Mouse (Mus musculus) MEL-GATA-1-ER (cell line): ENCODE results near the gene Cep162.

Experiments used
- DNase-seq: peaks from one replicate; pipeline ENCODE4 v3.0.0-alpha.2; 2012; ENCODE audit warnings: low read depth; ENCODE audit errors: extremely low read depth

The Cep162 gene

DNA sequence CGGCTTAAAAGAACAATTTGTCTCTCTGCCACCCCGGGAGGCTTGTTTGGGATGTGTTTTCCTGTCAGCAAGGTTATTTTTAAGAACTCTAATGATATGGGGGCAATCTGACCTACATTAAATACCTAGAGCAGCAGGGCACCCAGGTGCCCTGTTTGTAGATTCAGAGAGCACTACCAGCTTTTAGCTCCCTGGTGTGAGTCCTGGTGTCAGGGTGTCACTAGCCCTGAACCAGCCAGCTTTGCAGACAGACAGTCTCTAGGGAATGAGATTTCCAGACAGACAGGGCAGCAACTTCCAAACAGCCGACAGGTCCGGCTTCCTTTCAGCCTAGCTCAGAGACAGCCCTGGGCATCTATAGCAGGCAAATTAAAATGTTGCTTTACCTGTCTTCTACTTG, 92.8 kb downstream of the Cep162 start:
- no peak for DNase-seq

DNA sequence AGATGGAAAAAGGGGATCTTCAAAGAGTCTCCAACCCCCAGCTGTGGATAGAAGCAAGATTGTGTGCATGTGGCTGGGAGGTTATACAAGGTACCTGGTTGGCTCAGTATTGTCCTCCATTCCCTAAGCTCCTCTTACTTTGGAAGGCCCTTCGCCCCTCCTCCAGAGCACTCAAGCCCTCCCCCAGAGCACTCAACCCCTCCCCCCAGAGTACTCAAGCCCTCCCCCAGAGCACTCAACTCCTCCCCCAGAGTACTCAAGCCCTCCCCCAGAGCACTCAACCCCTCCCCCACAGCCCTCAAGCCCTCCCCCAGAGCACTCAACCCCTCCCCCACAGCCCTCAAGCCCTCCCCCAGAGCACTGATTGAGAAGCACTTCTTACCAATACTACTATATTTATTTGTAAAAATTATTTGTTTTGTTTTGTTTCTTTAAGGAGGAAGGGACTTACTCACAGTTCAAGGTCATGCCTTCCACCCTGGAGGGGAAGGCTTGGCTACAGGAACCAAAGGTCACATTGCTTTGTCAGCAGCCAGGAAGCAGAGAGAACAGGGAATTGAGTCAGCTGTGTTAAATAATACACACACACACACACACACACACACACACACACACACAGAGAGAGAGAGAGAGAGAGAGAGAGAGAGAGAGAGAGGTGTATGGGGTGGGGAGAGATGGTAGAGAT, 102.6 kb downstream of the Cep162 start:
- DNase-seq = no peak

DNA sequence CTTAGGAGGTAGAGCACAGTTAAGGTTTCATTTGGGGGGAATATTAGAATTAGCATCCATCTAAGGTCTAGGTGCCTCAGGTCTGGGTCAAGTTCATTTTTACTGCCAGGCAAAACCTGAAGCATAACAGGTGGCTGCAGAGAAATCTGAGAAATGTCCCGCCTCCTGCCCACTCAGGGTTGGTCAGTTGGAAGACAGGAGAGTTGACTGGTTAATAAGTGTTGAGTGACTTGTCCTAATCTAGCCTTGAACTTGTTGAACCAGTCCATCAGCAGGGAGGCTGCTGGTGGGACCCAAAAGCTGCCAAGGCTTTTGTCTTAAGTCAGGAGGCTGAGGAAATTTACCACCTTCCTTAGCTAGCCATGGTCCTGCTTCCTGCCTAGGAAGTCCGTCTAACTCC, 107.4 kb downstream of the Cep162 start:
- DNase-seq = no peak

DNA sequence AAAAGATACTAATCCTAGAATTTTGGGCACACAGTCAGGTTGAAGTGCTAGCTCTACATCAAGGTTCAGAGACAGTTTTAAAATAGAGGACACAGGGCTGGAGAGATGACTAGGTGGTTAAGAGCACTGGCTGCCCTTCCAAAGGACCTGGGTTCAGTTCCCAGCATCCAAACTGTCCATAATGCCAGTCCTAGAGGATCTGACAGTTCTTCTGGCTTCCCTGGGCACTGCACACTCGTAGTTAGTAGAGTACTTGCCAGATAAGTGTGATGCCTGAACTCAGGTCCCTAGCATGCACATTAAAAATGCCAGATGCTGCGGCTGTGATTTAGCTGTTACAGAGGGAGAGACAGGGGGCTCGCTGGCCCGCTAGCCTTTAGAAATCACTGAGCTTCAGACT, 108.9 kb downstream of the Cep162 start:
- DNase-seq = no peak

DNA sequence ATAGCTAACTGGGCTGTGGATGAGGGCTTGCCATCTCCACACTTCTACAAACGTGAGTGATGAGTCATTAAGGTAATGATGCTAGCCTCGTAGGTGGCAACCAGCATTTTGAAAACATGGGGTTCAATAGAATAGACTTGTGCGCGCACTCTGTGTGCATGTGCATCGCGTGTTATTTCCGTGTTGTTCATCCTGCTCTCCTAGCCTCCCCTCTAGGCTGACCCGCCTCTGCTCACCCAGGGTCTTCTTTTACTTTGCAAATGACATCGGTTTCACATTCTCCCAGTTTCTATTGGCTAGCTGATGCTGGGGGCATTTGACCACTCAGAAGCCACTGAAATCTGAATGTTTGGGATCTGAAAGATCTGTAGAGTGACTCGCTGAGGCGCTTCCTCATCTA, 109.7 kb downstream of the Cep162 start:
- DNase-seq = no peak

DNA sequence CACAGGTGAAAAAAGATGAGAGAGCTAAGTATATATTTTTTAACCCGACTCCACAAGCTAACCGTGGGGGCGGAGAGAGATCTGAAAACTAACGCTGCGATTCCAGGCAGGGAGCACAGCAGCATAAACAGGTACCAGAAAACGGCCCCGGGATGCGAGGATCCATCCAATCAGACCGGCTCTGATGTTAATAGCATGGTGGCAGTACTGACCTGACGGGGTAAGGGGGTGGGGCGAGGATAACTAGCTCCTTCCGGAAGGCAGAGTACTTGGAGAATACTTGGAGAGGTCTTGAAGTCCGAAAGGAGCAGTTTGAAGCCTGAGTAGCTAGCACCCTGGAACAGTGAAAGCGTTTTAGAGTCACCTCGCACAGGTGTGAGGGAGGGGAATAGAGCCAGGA, 110.2 kb downstream of the Cep162 start:
- no peak for DNase-seq

DNA sequence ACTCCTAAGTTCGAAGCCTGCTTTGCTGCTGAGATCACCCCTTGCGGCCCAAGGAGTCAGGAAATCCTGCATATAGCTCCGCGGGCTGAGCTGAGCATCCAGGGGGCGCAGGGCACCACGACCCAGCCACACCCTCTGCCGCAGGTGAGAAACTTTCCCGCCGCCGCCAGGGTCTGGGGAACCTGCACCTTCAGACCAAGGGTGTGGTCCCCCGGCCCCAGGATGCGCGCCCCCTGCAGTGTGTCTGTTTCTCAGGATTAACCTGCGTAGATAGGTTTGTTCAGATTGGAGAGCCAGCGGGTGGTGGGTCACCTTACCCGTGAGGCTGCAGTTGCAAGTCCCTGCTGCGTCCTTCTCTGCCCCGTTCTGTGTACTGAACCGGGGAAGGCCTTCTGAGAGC, 110.8 kb downstream of the Cep162 start:
- DNase-seq = no peak

DNA sequence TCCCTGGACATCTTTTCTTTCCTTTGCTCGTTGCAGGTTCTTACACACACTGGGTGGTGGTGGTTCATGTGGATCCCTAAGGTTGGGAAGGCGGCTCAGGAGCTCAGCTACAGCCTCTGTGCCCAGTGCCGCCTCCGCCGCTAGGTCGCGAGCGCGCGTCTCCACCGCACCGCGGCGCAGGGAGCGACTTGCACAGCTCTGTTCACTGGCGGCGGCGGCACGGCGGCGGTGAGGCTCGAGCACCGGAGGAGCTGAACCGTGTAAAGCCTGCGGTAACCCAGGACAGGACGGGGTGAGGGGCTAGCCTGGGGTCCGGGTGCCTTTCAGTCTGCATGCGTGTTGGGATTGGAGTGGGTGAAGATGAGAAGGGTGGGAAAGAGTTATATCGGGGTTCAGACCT, 111.2 kb downstream of the Cep162 start, which contains the start of gene Mrap2:
Gene Mrap2, plus strand, starts transcription at position 201 of the 400 bp plus-strand sequence.
- no peak for DNase-seq

DNA sequence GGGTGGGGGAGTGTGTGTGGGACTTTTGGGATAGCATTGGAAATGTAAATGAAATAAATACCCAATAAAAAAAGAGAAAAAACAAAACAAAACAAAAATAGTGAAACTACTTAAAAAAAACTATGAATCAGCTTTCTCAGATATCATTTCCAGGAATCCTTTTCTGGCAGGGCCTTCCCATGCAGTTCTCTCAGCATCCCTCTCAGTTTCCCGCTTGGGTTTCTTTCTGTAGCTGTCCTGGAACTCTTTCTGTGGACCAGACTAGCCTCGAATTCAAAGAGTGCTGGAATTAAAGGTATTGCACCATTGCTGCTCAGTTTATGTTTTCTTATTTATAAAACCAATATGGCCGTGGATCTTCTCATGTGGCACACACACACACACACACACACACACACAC, 112.3 kb downstream of the Cep162 start:
- DNase-seq = no peak
